Mouse (Mus musculus): ENCODE data around the gene Gsg1. TPM values are rescaled to one million over a fixed set of nuclear protein-coding genes. Genes with fewer than 3 reads are reported as not detected.

Gene Gsg1
- polyA plus RNA-seq, 1 experiment from 2014 or later: 0.22 TPM

DNA sequence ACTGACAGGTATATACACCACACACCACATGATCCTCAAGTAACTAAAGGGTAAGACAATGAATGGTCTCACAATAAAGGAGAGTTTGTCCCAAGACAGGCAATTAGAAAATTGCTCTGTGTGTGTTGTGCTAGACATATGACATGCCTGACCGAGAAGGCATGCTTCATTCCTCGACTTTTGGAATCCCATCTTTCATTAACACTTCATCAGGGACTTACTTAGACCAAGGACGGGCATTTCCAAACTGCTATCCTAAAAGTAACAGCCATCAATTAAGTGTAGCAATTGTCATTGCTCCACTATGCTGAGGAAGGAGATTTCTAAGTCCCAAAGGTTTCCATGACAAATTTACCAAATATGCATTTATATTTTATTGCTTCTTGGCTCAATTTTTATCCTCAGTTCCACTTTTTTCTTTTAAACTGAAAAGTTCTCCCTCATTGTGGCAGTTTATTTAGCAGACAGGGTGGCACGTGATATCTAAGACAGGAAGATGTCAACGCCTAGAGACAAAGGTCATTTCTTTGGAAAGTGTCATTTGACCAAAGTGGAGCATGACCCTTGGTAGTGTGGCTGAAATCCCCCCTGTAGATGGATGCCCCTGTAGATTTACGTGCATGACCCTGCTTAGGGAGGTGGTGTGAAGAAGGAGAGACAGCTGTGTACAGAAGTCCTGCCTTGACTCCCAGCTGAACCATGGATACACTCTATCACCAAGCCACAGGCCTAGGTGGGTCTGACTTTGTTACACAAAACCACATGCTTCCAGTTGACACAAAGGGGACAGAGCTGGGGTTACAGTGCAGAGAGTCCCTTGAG is 22.5 kb upstream of the Gsg1 start:
- Histone ChIP-seq H3K4me3 (no peak overlapping the region), H3K4me2 (replicated peaks) (no peak overlapping the region), H3K9ac (replicated peaks) (no peak overlapping the region), H3K36me3 (no peaks in the 10 kb centered on the region), H3K4me1 (no peaks in the 10 kb centered on the region), H3K9me3 (no peaks in the 10 kb centered on the region), H3K27me3 (no peaks in the 10 kb centered on the region), H3K27ac (replicated peaks) (no peak overlapping the region)
- WGBS: 84% methylated on average over 6 of the region's 6 CpGs
- no peak for ATAC-seq (replicated peaks)

DNA sequence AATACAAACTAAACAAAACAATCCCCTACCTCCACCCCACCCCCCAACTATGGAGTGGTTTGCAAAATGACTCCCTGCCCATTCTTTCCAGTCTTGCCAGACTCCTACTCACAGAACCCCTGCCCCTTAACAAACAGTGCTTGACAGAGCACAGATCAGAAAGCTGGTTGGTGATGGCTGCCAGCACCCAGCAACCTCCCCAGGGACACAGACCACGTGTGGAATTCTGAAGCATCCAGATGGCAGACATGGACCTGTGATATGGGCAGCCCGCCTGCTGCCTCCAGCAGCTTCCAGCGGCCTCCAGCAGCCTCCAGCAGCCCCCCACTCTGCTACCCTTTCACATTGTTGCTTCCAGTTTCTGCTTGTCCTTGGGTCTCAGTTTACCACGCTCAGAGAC is 21.1 kb upstream of the Gsg1 start:
- WGBS: 80% methylated on average over 4 of the region's 4 CpGs
- Histone ChIP-seq H3K4me2 (replicated peaks) (no peak overlapping the region), H3K4me3 (no peak overlapping the region), H3K4me1 (no peaks in the 10 kb centered on the region), H3K27me3 (no peaks in the 10 kb centered on the region), H3K9me3 (no peaks in the 10 kb centered on the region), H3K36me3 (no peaks in the 10 kb centered on the region), H3K27ac (replicated peaks) (no peak overlapping the region), H3K9ac (replicated peaks) (no peak overlapping the region)
- ATAC-seq (replicated peaks): no peak

DNA sequence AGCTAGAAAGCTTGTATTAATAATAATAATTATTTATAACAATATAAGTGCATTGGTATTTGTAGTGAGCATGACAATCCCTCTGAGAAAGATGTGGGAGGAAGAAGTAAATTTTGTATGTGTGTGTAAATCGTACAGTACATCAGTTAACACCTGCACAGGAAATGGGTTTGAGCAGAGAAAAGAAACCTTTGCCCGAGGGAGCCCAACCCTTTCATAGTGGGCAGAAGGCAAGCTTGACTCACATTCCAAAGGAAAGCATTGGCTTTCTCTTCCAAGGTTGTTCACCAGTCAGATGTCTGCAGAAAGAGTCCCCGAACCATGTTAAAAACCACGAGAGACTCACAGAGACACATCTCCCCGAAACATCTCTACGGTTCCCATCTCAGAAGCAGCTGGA is 18.9 kb upstream of the Gsg1 start:
- Histone ChIP-seq H3K9me3 (no peaks in the 10 kb centered on the region), H3K4me3 (no peak overlapping the region), H3K4me2 (replicated peaks) (no peak overlapping the region), H3K36me3 (no peaks in the 10 kb centered on the region), H3K9ac (replicated peaks) (no peak overlapping the region), H3K27me3 (no peaks in the 10 kb centered on the region), H3K27ac (replicated peaks) (no peak overlapping the region), H3K4me1 (no peaks in the 10 kb centered on the region; the same call in 1 of the 2 replicates)
- 94% methylated on average over 6 of the region's 6 CpGs for WGBS
- ATAC-seq (replicated peaks): no peak

DNA sequence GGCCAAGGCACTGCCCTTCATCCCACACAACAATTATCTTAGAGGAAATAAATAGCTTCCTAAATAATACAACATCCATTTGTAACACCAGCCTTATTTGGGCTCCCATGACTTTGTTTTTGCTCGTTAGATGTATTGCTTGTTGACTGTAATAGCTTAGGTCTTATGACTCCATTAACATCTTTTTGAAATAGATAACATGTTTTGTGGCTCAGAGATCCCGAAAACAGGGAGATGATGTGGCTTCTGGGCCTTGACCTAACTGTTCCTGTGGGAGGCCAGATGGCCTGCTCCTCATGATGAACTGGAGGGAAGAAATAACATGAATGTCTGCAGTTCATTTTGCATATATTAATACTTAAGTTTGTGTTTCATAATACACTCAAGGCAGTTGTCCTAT is 17.6 kb upstream of the Gsg1 start:
- no peak for ATAC-seq (replicated peaks)
- WGBS: 72% methylated on average over 2 of the region's 2 CpGs

DNA sequence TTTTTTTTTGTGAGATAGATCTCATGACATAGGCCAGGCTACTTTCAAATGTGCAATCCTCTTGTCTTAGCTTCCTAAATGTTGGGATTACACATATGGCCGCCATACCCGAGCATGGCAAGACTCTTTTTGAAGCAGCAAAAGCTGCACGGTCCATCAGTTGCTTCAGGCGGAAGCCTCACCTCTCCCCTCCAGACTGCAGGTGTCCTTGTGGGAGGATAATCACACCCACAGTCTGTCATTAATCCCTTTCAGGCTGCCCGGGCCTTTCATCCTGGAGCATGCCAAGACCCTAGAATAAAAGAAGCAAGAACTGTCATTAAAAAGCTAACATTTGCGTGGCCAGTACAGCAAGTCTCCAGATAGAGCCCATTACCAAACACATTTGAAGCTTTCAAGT is 15.5 kb upstream of the Gsg1 start:
- WGBS: 20% methylated on average over 6 of the region's 6 CpGs
- no peaks in the 10 kb centered on the region; the same call in 1 of the 2 replicates for H3K4me1 ChIP-seq
- H3K9me3 ChIP-seq: no peaks in the 10 kb centered on the region
- H3K4me3 ChIP-seq: no peak overlapping the region
- H3K4me2 ChIP-seq (replicated peaks): no peak overlapping the region
- no peaks in the 10 kb centered on the region for H3K27me3 ChIP-seq
- no peaks in the 10 kb centered on the region for H3K36me3 ChIP-seq
- no peak overlapping the region for H3K27ac ChIP-seq (replicated peaks)
- ATAC-seq (replicated peaks): no peak
- H3K9ac ChIP-seq (replicated peaks): no peak overlapping the region

More for the DNA sequence above, 17.6 kb upstream of the Gsg1 start:
- no peak overlapping the region for H3K4me2 ChIP-seq (replicated peaks)
- H3K4me3 ChIP-seq: no peak overlapping the region
- H3K36me3 ChIP-seq: no peaks in the 10 kb centered on the region
- H3K27ac ChIP-seq (replicated peaks): no peak overlapping the region
- H3K9me3 ChIP-seq: no peaks in the 10 kb centered on the region
- no peaks in the 10 kb centered on the region for H3K27me3 ChIP-seq
- H3K4me1 ChIP-seq: no peaks in the 10 kb centered on the region; the same call in 1 of the 2 replicates
- H3K9ac ChIP-seq (replicated peaks): no peak overlapping the region

DNA sequence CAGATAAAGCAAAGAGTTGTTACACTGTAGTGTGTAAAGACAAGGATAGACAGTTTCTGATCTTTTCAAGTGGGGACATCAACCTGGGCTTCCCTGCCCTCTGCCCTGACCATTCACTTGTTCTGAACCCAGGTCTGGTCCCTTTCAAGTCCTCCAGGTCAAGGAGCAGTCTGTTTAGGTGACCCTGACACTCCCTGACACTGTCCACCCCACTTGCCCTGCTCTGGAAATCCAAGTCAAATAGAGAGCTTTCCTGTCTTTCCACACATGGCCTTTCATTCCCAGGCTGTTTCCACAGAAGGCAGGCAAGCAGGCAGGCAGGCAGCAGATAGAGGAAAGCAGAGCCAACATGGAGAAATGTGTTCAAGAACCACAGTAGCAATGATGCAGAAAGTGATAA is 14.2 kb upstream of the Gsg1 start:
- no peak overlapping the region for H3K9ac ChIP-seq (replicated peaks)
- no peaks in the 10 kb centered on the region for H3K27me3 ChIP-seq
- H3K4me1 ChIP-seq: no peaks in the 10 kb centered on the region; the same call in 1 of the 2 replicates
- H3K4me3 ChIP-seq: no peak overlapping the region
- H3K9me3 ChIP-seq: no peaks in the 10 kb centered on the region
- no peaks in the 10 kb centered on the region for H3K36me3 ChIP-seq
- no peak for ATAC-seq (replicated peaks)
- no peak overlapping the region for H3K4me2 ChIP-seq (replicated peaks)
- H3K27ac ChIP-seq (replicated peaks): no peak overlapping the region

DNA sequence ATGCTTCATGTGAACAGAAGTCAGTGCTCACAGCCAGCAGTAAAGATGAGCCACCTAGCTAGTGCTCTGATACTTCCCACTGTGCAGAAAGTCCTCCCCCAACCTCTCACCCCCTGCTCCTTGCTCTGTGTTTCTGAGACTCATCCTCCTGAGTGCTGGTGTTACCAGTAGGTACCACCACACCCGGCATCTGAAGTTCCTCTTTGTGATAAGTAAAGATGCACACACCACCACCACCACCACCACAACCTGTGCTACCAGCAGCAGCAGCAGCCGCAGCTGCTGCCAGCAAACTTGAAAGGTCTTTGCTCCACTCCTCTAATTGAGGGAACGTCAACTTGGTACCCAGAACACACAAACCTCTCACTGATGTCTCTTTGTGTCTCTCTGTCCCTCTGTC is 13.1 kb upstream of the Gsg1 start:
- no peaks in the 10 kb centered on the region for H3K9me3 ChIP-seq
- H3K4me3 ChIP-seq: no peak overlapping the region
- no peak for ATAC-seq (replicated peaks)
- no peak overlapping the region for H3K27ac ChIP-seq (replicated peaks)
- no peaks in the 10 kb centered on the region for H3K36me3 ChIP-seq
- no peak overlapping the region for H3K4me2 ChIP-seq (replicated peaks)
- H3K9ac ChIP-seq (replicated peaks): no peak overlapping the region
- H3K27me3 ChIP-seq: no peaks in the 10 kb centered on the region
- no peaks in the 10 kb centered on the region; the same call in 1 of the 2 replicates for H3K4me1 ChIP-seq
- WGBS: 74% methylated on average over 3 of the region's 3 CpGs

DNA sequence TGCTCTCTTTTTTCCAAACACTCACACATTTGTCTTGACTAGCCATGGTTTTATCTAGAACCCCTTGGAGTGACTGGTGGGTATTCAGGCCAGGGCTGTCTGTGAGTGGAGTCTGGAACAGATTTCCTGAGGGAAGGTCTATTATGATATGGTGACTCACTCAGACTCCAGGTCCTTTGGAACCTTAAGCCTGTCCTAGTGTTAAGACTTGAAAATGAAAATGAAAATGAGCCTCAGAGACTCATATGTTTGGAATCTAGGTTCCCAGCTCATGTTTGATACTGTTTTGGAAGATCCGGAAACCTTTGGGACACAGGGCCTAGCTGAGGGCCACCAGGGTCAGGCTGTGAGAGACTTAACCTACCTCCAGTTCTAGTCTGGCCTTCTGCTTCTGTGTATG is 11.9 kb upstream of the Gsg1 start:
- Histone ChIP-seq H3K36me3 (no peaks in the 10 kb centered on the region), H3K4me3 (no peak overlapping the region), H3K27me3 (no peaks in the 10 kb centered on the region), H3K4me2 (replicated peaks) (no peak overlapping the region), H3K9ac (replicated peaks) (no peak overlapping the region), H3K4me1 (no peaks in the 10 kb centered on the region; the same call in 1 of the 2 replicates), H3K9me3 (no peaks in the 10 kb centered on the region), H3K27ac (replicated peaks) (no peak overlapping the region)
- ATAC-seq (replicated peaks): no peak
- 94% methylated on average over 1 of the region's 1 CpGs for WGBS

DNA sequence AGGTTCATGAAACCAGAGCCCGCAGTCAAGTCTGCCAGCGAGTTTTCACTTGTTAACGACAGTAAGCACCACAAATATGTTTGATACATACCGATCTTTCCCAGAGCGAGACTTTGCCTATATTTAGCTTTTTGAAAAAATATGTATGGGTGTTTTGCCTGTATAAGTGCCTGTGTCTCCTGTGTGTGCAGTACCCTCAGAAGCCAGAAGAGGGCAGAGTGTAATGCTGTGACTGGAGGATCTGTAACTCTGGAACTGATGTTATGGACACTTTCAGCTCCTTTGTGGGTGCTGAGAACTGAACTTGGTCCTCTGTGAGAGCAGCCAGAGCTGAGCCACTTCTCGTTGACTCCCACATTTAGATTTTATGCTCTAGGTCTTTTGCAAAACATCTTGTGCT is 10.0 kb upstream of the Gsg1 start:
- ATAC-seq (replicated peaks): no peak
- 95% methylated on average over 6 of the region's 6 CpGs for WGBS
- Histone ChIP-seq H3K27me3 (no peaks in the 10 kb centered on the region), H3K9ac (replicated peaks) (no peak overlapping the region), H3K36me3 (no peaks in the 10 kb centered on the region), H3K4me1 (no peaks in the 10 kb centered on the region), H3K9me3 (no peaks in the 10 kb centered on the region), H3K4me2 (replicated peaks) (no peak overlapping the region), H3K4me3 (no peak overlapping the region), H3K27ac (replicated peaks) (no peak overlapping the region)

DNA sequence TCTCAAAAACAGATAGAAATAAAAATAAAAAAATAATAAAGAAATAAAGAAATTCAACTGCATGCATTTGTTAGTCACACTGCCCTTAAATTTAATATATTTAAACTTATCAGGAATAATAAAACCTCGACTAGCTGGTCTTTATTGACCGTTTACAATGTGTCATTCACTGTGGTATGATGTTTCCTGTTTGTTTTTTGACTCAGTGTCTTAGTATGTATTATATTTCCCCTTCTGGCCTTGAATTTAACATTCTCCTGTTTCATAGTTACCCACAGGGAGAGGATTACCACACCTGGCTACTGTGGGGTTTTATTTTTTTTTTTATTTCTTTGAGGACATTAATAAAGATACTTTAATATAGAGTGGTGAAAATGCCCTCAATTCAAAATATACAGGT is 8.4 kb upstream of the Gsg1 start:
- H3K27ac ChIP-seq (replicated peaks): no peak overlapping the region
- no peaks in the 10 kb centered on the region for H3K4me1 ChIP-seq
- no peak overlapping the region for H3K4me3 ChIP-seq
- no peak for ATAC-seq (replicated peaks)
- no peaks in the 10 kb centered on the region for H3K27me3 ChIP-seq
- H3K36me3 ChIP-seq: no peaks in the 10 kb centered on the region
- H3K4me2 ChIP-seq (replicated peaks): no peak overlapping the region
- H3K9me3 ChIP-seq: no peaks in the 10 kb centered on the region
- 77% methylated on average over 2 of the region's 2 CpGs for whole genome bisulfite sequencing
- no peak overlapping the region for H3K9ac ChIP-seq (replicated peaks)

DNA sequence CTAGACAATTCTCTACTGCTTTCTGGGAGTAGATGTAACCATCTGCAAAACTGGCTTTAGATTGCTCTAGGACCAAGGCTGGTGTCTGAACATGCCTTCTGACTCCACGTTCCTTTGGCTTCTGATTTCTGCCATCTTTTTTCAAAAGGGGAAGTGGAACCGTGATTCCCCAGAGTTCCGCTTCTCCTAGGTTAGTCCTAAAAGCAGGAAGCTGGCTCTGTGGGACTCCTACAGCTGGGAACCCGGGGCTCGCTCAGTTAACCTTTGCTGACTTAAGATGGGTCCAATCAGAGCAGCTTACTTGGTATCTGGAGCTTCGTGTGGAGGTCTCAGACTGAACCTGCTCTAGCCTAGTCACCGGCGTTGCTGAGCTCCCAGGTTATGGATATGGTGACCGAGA is 7.0 kb upstream of the Gsg1 start:
- no peak overlapping the region for H3K4me3 ChIP-seq
- no peaks in the 10 kb centered on the region for H3K27me3 ChIP-seq
- no peak for ATAC-seq (replicated peaks)
- no peaks in the 10 kb centered on the region for H3K9me3 ChIP-seq
- 94% methylated on average over 9 of the region's 9 CpGs for WGBS
- H3K4me2 ChIP-seq (replicated peaks): no peak overlapping the region
- H3K4me1 ChIP-seq: no peaks in the 10 kb centered on the region
- H3K36me3 ChIP-seq: no peaks in the 10 kb centered on the region
- no peak overlapping the region for H3K9ac ChIP-seq (replicated peaks)
- no peak overlapping the region for H3K27ac ChIP-seq (replicated peaks)

DNA sequence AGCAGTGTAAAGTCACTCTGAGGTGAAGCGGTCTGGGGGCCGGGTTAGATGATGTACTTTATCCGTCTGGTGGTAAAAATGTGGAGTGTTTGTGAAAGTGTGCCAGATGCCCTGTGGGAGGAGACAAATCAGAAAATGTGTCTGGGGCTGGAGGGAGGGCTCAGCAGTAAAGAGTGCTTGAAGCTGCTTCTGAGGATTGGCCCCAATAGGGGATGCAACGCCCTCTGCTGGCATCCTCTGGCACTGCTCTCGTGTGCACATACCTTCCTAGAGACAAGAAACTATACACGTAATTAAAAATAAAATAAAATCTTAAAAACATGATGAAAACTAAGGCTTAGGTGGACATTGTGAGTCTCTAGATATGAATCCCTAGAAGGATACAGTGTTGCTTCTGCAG is 6.3 kb upstream of the Gsg1 start:
- no peaks in the 10 kb centered on the region for H3K36me3 ChIP-seq
- no peak overlapping the region for H3K27ac ChIP-seq (replicated peaks)
- H3K27me3 ChIP-seq: no peaks in the 10 kb centered on the region
- ATAC-seq (replicated peaks): no peak
- H3K4me2 ChIP-seq (replicated peaks): no peak overlapping the region
- H3K4me3 ChIP-seq: no peak overlapping the region
- no peaks in the 10 kb centered on the region for H3K9me3 ChIP-seq
- no peak overlapping the region for H3K9ac ChIP-seq (replicated peaks)
- H3K4me1 ChIP-seq: no peaks in the 10 kb centered on the region
- 92% methylated on average over 6 of the region's 6 CpGs for WGBS

DNA sequence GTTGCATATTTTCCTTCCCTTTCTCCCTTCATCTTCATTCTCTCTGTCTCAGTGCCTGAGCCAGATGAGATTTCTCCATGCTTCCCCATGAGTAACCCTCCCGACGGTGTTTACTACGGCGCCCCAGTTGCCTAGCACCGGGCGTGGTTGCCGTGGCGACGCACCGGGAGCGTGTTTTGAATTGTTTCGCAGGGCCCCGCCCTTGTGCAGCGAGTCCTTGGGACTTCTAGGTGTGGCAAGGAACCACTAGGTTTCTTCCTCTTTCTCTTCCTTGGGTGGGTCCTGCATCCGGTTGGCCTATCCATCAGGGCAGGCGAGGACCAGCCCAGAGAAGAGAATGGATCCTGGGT is 1.4 kb downstream of the Gsg1 start:
- Histone ChIP-seq H3K9me3 (no peaks in the 10 kb centered on the region), H3K27me3 (no peaks in the 10 kb centered on the region), H3K4me2 (replicated peaks) (peak overlapping the region; percentile 41), H3K9ac (replicated peaks) (0 out of 2 replicates have a peak overlapping the region, but pooled peaks have one; percentile 2), H3K36me3 (no peaks in the 10 kb centered on the region), H3K4me1 (peaks cover 28% of the 10 kb centered on the region), H3K27ac (replicated peaks) (peak overlapping the region; percentile 4; the same call in 1 of the 2 replicates), H3K4me3 (peak overlapping the region; percentile 8)
- 5% methylated on average over 16 of the region's 16 CpGs for WGBS
- ATAC-seq (replicated peaks): peak; percentile 87

All from forebrain, embryonic 15.5 days (tissue).